Mouse (Mus musculus): Measurements from ENCODE around the gene Oprm1. TPM values are rescaled to one million over a fixed set of nuclear protein-coding genes. Genes with fewer than 3 reads are reported as not detected.
"Not testable (repeated sequence)": the region's sequence is repeated elsewhere in the genome, so short reads cannot be mapped to it uniquely, and the experiment has no call there.

The Oprm1 gene
- polyA plus RNA-seq, 1 experiment from 2014 or later = 2.0 TPM

- Histone ChIP-seq H3K27me3 (no peaks in the 10 kb centered on the region), H3K9me3 (no peaks in the 10 kb centered on the region), H3K36me3 (no peaks in the 10 kb centered on the region), H3K4me2 (replicated peaks) (no peak overlapping the region), H3K9ac (replicated peaks) (no peak overlapping the region), H3K4me1 (no peaks in the 10 kb centered on the region), H3K27ac (replicated peaks) (no peak overlapping the region), H3K4me3 (no peak overlapping the region)
- no peak for ATAC-seq (replicated peaks)
- WGBS = 67% methylated on average over 4 of the region's 4 CpGs
Measured at GRCm38 (mm10) chr10:6987399-6988098, 229.2 kb downstream of the Oprm1 start.

DNA sequence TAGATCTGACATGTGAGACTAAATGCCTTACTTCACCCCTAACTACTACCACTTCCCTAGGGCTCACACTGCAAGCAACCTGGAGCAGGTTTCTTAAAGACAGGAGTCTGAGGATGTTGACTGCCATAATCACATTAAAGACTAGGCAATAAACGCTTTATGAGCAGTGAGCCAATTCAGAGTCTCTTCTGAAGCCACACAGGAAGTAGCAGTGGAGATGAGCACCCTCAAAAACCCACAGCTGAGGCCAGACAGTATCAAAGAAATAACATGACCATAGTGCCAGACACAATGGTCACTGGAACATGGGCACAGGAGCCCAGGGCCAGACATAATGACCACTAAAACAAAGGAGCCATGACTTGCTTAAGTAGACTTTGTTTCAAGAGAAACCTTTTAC, 230.2 kb downstream of the Oprm1 start:
- H3K36me3 ChIP-seq = no peaks in the 10 kb centered on the region
- H3K4me2 ChIP-seq (replicated peaks) = no peak overlapping the region
- 80% methylated on average over 1 of the region's 1 CpGs for WGBS

GRCm38 (mm10) chr10:6996895-6997294, 238.6 kb downstream of the Oprm1 start:
- Histone ChIP-seq H3K9ac (replicated peaks) (no peak overlapping the region), H3K4me3 (no peak overlapping the region), H3K4me2 (replicated peaks) (no peak overlapping the region), H3K27ac (replicated peaks) (no peak overlapping the region), H3K9me3 (no peaks in the 10 kb centered on the region), H3K27me3 (no peaks in the 10 kb centered on the region), H3K4me1 (no peaks in the 10 kb centered on the region), H3K36me3 (no peaks in the 10 kb centered on the region)
- no peak for ATAC-seq (replicated peaks)
- WGBS = 84% methylated on average over 3 of the region's 3 CpGs

More for the DNA sequence above, 230.2 kb downstream of the Oprm1 start:
- no peak for ATAC-seq (replicated peaks)
- Histone ChIP-seq H3K27ac (replicated peaks) (no peak overlapping the region), H3K9me3 (no peaks in the 10 kb centered on the region), H3K27me3 (no peaks in the 10 kb centered on the region), H3K4me3 (no peak overlapping the region), H3K9ac (replicated peaks) (no peak overlapping the region), H3K4me1 (no peaks in the 10 kb centered on the region)

DNA sequence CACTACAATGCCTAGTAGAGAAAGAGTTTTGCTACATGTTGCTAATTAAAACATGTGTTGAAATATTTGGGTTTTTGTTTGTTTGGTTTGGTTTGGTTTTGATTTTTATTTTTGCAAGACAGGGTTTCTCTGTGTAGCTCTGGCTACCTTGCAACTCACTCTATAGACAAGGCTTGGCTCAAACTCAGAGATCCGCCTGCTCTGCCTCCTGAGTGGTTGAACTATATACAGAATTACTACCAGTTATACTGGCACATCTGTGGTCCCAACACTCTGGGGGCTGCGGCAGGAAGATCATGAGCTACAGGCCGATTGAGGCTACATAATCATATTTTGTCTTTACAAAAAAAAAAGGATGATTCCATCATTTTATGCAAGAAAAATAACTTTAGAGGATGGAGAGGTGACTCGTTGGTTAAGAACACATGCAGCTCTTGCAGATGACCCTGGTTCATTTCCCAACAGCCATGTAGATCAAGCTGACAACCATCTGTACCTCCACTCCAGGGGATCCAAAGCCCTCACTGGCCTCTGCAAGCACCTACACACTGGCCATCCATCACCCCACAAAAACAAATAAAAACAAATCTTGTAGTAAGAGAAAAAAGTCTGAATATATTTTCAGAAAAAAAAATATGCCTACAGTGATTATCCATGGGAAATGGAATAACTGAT, 240.4 kb downstream of the Oprm1 start:
- no peak overlapping the region for H3K4me3 ChIP-seq
- H3K27ac ChIP-seq (replicated peaks) = no peak overlapping the region
- no peaks in the 10 kb centered on the region for H3K27me3 ChIP-seq
- no peak overlapping the region for H3K4me2 ChIP-seq (replicated peaks)
- no peaks in the 10 kb centered on the region for H3K4me1 ChIP-seq
- no peak overlapping the region for H3K9ac ChIP-seq (replicated peaks)
- no peak for ATAC-seq (replicated peaks)
- WGBS = 93% methylated on average over 4 of the region's 4 CpGs
- H3K9me3 ChIP-seq = no peaks in the 10 kb centered on the region
- H3K36me3 ChIP-seq = no peaks in the 10 kb centered on the region

GRCm38 (mm10) chr10:6999355-6999754, 241.0 kb downstream of the Oprm1 start:
- Histone ChIP-seq H3K4me3 (no peak overlapping the region), H3K4me1 (no peaks in the 10 kb centered on the region), H3K9me3 (no peaks in the 10 kb centered on the region), H3K27me3 (no peaks in the 10 kb centered on the region), H3K36me3 (no peaks in the 10 kb centered on the region), H3K27ac (replicated peaks) (no peak overlapping the region), H3K4me2 (replicated peaks) (no peak overlapping the region), H3K9ac (replicated peaks) (no peak overlapping the region)
- no peak for ATAC-seq (replicated peaks)
- 91% methylated on average over 3 of the region's 3 CpGs for WGBS

- not testable (repeated sequence) for H3K27ac ChIP-seq (replicated peaks); H3K27me3 ChIP-seq; ATAC-seq (replicated peaks); H3K9ac ChIP-seq (replicated peaks); H3K36me3 ChIP-seq; H3K4me2 ChIP-seq (replicated peaks); H3K9me3 ChIP-seq; H3K4me3 ChIP-seq; H3K4me1 ChIP-seq
Measured at GRCm38 (mm10) chr10:7003898-7004297, 245.6 kb downstream of the Oprm1 start.

DNA sequence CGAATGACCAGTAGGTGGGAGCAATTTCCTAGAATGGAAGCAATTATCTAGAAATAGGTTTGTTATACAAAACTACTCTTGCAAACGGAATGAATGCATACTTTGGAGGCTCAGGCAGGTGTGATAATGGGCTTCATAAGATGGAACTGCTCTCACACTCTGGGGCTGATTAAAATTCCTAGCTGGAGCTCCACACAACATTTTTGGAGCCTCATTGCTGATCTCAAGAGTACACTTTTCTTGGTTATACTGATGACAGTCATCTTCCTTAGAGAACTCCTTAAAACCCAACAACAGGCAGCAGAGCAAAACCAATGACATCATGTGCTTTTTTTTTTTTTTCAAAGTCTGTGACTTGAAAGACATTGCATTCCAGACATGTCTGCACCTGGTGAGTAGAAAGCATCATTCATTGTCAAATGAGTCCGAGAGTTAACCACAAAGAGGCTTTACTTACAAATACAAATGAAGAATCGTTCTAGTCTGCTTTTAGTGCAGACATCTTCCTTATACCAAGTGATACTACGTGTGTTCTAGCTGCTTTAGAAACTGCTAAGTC, 246.8 kb downstream of the Oprm1 start:
- Histone ChIP-seq H3K36me3 (no peaks in the 10 kb centered on the region), H3K9ac (replicated peaks) (no peak overlapping the region), H3K27ac (replicated peaks) (no peak overlapping the region), H3K4me1 (no peaks in the 10 kb centered on the region), H3K9me3 (no peaks in the 10 kb centered on the region), H3K4me2 (replicated peaks) (no peak overlapping the region), H3K27me3 (no peaks in the 10 kb centered on the region), H3K4me3 (no peak overlapping the region)
- 27% methylated on average over 5 of the region's 5 CpGs for WGBS
- ATAC-seq (replicated peaks) = no peak

DNA sequence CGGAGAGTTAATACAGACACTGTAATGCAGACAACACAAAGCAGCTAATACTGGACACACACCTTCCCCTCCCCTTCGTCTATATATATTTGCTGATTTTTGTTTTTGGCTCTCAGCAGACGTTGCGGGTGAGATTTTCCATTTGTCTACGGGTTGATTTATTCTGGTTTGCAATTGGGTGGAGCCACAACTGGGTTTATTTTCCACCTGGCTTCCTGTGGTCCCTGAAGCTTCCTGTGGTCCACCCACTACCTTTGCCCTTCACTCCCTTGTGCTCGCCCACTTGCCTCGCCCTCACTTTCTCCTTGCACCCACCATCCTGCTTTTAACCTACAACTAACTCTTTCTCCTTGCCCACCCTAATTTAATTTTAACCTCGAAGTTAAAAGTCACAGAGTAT, 252.2 kb downstream of the Oprm1 start:
- no peak overlapping the region for H3K4me2 ChIP-seq (replicated peaks)
- 87% methylated on average over 8 of the region's 8 CpGs for WGBS
- H3K36me3 ChIP-seq = no peaks in the 10 kb centered on the region
- no peak overlapping the region for H3K4me3 ChIP-seq
- H3K4me1 ChIP-seq = no peaks in the 10 kb centered on the region
- H3K27ac ChIP-seq (replicated peaks) = no peak overlapping the region
- no peaks in the 10 kb centered on the region for H3K27me3 ChIP-seq
- no peak for ATAC-seq (replicated peaks)
- no peaks in the 10 kb centered on the region for H3K9me3 ChIP-seq
- no peak overlapping the region for H3K9ac ChIP-seq (replicated peaks)

GRCm38 (mm10) chr10:7015199-7015598, 256.9 kb downstream of the Oprm1 start:
- Histone ChIP-seq H3K36me3 (no peaks in the 10 kb centered on the region), H3K4me3 (no peak overlapping the region), H3K9me3 (no peaks in the 10 kb centered on the region), H3K9ac (replicated peaks) (no peak overlapping the region), H3K4me2 (replicated peaks) (no peak overlapping the region), H3K4me1 (no peaks in the 10 kb centered on the region), H3K27ac (replicated peaks) (no peak overlapping the region), H3K27me3 (no peaks in the 10 kb centered on the region)
- no peak for ATAC-seq (replicated peaks)
- WGBS = 63% methylated on average over 1 of the region's 1 CpGs

GRCm38 (mm10) chr10:7019781-7020386, 261.6 kb downstream of the Oprm1 start:
- H3K9me3 ChIP-seq = no peaks in the 10 kb centered on the region
- no peaks in the 10 kb centered on the region for H3K27me3 ChIP-seq
- no peak overlapping the region for H3K4me2 ChIP-seq (replicated peaks)
- no peak overlapping the region for H3K4me3 ChIP-seq
- H3K4me1 ChIP-seq = no peaks in the 10 kb centered on the region
- 76% methylated on average over 7 of the region's 7 CpGs for WGBS
- no peak overlapping the region for H3K27ac ChIP-seq (replicated peaks)
- no peak for ATAC-seq (replicated peaks)
- H3K36me3 ChIP-seq = no peaks in the 10 kb centered on the region
- no peak overlapping the region for H3K9ac ChIP-seq (replicated peaks)

GRCm38 (mm10) chr10:7020551-7020950, 262.2 kb downstream of the Oprm1 start:
- Histone ChIP-seq H3K4me3 (no peak overlapping the region), H3K9ac (replicated peaks) (no peak overlapping the region), H3K9me3 (no peaks in the 10 kb centered on the region), H3K4me2 (replicated peaks) (no peak overlapping the region), H3K27me3 (no peaks in the 10 kb centered on the region), H3K27ac (replicated peaks) (no peak overlapping the region), H3K4me1 (no peaks in the 10 kb centered on the region), H3K36me3 (no peaks in the 10 kb centered on the region)
- 95% methylated on average over 9 of the region's 9 CpGs for WGBS
- ATAC-seq (replicated peaks) = no peak

- no peak for ATAC-seq (replicated peaks)
- Histone ChIP-seq H3K4me3 (no peak overlapping the region), H3K9ac (replicated peaks) (no peak overlapping the region), H3K4me2 (replicated peaks) (no peak overlapping the region), H3K9me3 (no peaks in the 10 kb centered on the region), H3K36me3 (no peaks in the 10 kb centered on the region), H3K27ac (replicated peaks) (no peak overlapping the region), H3K4me1 (no peaks in the 10 kb centered on the region), H3K27me3 (no peaks in the 10 kb centered on the region)
- 81% methylated on average over 1 of the region's 1 CpGs for WGBS
Measured at GRCm38 (mm10) chr10:7025028-7025427, 266.7 kb downstream of the Oprm1 start.
